Mouse (Mus musculus): ENCODE data around the gene Nfia.
A peak's percentile ranks its signal among the peaks of the same experiment; 100 is the strongest.

Gene Nfia

DNA sequence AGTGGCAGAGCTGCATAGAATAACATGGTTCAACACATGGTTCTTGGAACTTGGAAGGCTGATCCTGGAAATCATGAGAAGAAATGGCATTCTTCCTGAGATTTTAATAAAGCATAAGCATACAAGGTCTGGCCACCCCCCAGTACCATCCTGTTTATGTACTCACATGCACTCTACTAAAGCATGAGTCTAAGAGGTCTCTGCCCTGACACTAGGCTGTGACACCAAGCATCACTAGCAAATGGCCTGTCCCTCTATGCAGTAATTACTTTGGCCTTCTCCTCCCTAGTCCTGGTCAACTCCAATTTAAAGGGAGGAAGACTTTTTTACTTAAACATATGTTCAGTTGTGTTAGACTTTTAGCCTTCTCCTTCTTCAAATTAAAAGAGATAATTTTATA, 285.6 kb downstream of the Nfia start:
- no peak for DNase-seq (ENCODE audit: low spot score in 2 of 2)

GRCm38 (mm10) chr4:98060601-98061000, 288.1 kb downstream of the Nfia start:
- no peak for DNase-seq (ENCODE audit: low spot score in 2 of 2)

DNA sequence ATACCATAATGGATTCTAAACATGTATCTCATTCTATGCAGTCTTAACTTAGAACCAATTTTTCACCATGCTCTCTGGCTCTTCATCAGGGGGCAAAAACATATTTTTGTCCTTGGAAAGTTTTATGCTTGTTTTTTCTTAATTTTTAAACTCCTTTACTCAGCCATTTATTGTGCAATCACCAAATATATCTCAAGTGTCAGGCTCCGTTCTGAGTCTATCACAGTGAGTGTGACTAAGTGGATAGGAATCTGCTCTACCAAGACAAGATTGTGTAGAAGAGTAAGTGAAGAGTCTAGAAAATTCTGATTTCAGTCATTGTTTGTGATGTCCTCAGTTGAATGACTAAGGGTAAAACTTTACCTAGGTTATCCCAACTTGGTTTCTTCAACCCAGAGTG, 288.6 kb downstream of the Nfia start:
- DNase-seq (ENCODE audit: low spot score in 2 of 2) = no peak

- DNase-seq (ENCODE audit: low spot score in 2 of 2) = no peak
Observed at GRCm38 (mm10) chr4:98063280-98063679, 290.7 kb downstream of the Nfia start.

DNA sequence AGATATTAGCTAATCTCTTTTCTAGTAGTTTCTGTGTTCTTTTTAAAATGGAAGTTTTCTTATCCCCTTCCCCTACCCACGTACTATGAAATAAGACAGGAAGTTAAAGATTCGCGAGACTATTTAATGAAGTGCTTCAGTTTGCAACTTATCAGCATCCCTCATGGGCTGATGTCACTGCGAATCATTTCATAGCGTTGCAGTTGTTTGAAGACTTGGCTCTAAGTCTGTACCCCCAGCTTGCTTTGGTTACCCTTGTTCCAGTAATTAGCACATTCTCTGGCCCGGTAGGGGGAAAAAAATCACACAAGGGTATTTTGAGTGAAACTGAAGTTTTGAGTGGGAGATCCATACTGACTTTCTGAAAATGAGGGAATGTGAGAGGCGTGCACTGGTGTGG, 303.6 kb downstream of the Nfia start:
- no peak for DNase-seq (ENCODE audit: low spot score in 2 of 2)

DNA sequence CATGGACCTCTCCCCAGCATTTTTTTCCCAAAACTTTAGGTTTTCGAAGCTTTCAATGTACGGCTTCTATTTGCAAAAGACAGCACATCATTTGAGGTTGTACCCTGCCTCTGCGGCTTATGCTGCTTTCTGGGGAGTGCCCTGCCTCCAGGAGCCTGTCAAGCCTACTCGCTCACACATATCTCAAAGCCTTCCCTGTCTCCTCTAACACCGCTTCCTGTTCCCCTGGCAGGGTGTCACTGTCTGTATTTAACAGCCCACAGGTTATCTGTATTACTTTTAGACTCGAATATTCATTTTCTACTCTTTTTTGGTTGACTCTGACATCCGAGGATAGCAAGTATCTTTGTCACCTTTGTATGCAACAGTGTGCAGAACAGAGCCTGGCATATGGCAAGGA, 304.1 kb downstream of the Nfia start:
- no peak for DNase-seq (ENCODE audit: low spot score in 2 of 2)

DNA sequence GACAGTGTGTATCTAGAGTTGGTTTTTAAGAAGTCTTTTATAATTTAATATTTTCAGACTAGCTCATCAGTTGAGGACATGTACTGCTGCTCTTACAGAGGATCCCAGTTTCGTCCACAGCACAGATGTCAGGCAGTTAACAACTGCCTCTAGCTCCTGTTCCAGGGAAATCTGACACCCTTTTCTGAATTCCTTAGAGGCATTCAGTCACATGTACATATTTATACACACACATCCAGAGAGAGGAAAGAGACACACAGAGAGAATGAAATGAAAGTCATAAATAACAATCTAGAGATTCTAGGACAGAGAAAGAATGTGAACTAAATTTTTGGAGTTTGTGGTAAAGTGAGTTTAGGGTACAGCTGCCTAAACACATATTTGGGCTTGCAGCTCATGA, 308.1 kb downstream of the Nfia start:
- DNase-seq (ENCODE audit: low spot score in 2 of 2) = no peak

DNA sequence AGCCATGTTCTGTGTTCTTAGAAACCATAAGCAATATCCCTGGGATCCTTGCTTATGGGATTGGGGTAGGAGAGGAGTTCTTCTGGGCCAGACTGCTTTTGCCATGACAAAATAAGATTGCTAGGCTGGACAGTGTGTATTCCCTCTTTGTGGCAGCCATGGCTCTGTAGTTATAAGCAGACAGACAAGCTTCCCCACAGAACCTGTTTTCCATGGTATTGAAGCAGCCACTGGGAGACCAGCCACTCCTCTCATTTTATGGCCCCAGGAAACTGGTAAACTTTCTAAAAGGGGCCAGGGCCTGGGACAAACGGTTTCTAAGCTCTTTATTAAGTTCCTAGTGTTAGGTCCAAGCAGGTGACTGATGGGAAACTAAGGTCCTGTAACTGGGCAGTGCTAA, 309.4 kb downstream of the Nfia start:
- DNase-seq (ENCODE audit: low spot score in 2 of 2) = no peak

DNA sequence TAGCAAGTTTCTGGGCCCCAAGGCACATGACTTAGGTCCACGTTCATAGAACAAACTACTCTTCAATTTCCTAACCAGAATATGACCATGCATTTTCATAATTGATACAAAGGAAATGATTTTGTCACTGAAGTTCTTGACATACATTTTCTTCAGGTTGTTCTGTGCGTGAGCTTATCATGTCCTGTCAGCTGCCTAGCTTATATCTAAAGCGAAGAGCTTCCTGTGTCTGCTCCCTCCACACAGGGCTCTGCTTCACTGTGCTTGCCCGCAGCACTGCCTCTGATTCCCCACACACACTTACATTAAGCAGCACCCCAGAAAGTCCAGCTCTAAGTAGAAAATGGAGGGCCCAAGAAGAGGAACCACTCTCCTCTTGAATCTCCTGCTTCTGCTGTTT, 310.0 kb downstream of the Nfia start:
- DNase-seq (ENCODE audit: low spot score in 2 of 2) = no peak

GRCm38 (mm10) chr4:98085060-98085459, 312.5 kb downstream of the Nfia start:
- DNase-seq (ENCODE audit: low spot score in 2 of 2) = no peak

- DNase-seq (ENCODE audit: low spot score in 2 of 2) = no peak
Observed at GRCm38 (mm10) chr4:98086976-98087375, 314.4 kb downstream of the Nfia start.

GRCm38 (mm10) chr4:98089985-98090384, 317.5 kb downstream of the Nfia start:
- DNase-seq (ENCODE audit: low spot score in 2 of 2) = no peak

DNA sequence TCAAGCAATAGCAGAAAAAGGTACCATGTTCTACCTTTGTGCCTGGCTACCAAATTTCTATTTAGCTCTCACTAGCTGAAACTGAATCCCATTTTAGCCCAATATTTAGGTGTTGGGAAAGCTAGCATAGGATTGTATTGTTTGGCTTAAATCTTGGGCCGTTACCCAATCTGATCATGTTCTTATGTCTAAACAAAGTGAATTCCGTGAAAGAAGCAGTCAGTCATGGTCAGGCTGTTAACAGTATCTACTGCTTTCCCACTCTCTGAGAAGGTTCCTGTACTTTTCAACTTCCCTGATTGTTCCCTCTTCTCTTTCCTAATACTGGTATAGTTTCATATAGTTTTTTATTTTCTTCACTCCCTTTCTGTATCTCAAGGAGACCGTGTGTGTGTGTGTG, 318.1 kb downstream of the Nfia start:
- no peak for DNase-seq (ENCODE audit: low spot score in 2 of 2)

DNA sequence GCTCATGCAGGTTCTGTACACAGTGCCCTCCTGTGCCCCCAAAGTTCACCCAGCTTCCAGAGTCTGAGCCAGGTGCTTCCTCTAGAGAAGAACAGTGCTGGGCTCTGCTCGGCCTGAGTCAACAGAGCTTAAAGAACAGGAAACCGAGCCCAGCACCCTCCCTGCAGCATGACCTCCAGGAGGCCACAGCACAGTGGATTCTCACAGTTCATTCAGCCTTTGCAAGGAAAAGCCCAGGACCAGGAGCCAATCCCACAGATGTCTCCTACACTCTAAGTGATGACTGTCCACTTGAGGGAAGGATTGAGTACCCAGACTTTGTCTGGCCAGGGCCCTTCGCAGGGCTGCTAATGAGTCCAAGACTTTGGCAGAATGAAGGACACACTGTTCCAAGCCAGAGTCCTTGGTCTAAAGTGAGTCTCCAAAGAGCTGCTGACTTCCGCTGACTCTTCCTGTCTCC, 318.9 kb downstream of the Nfia start:
- DNase-seq (ENCODE audit: low spot score in 2 of 2) = peak; percentile 35 to 41

- DNase-seq (ENCODE audit: low spot score in 2 of 2) = no peak
Observed at GRCm38 (mm10) chr4:98091901-98092472, 319.5 kb downstream of the Nfia start.

DNA sequence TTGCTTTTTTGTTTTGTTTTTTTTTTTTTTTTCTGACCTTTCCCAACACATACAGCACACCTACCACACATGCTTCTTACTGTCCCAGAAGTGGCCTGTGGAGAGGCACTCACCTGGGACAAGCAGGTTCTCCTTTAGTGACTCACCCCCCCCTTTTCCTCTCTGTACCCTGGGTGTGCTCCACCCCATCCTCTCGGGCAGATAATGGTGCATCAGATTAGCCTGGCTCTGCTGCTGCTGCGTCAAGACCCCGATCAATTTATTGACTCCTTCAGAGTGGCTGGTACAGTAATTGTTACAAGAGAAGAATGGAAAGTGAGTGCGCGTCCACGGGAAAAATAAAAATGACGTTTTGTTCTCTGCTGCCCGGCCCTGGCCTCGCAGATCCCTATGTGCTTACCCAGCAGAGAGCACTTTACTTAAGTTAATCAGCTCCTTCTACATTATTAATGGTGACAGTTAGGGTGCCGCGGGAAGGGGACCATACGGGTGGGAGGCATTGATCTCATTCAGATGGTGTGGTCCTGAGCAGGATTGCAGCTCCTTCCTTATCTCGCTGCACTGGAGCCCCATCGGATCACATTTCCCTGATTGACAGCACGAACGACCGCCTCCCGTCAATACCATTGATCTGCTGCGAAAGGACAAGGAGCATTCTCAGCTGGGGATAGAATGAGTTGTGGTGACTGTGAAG, 321.7 kb downstream of the Nfia start:
- no peak for DNase-seq (ENCODE audit: low spot score in 2 of 2)

DNA sequence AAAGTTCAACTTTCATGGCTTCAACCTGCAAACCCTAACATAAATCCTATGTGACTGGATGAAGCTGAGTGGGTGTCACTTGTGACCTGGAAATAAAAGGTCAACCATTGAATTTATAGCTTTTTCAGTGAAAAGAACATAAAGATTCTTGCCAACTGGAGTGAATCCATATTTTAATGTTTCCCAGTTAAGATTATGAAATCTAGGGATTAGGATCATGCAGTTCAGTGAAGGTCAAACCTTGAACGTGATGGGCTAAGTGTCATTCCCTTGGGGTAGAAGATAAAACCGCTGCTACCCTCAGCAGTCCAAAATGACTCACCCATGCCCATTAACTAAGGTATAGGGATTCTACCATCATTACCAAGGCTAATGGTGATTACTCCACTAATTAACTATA, 322.5 kb downstream of the Nfia start:
- DNase-seq (ENCODE audit: low spot score in 2 of 2) = no peak

DNA sequence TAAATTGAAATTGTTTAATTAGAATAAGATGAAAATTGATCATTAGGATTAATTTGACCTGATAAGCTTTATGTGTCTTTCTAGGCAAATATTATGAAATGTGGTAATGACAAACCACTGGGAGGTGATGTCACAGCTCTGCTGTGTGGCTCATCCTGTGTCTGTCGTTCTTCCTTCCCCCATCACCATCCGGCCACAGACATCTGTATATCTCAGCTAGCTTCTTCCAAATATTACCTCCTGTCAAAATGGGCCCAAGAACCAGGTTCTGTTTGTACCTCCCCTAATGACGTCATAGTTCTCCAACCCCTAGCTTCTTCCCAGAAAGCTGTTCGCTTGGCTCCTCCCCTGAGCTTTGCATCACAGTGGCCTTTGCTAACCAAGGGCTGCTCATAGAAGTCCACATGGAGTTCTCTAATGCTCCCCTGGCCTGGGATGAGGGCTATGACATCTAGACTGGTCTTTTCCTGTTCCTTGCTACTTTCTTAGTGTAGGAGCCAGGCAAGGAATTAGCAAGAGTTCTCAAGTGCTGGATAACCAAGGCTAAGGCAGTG, 324.6 kb downstream of the Nfia start:
- no peak for DNase-seq (ENCODE audit: low spot score in 2 of 2)

- DNase-seq (ENCODE audit: low spot score in 2 of 2) = no peak
Observed at GRCm38 (mm10) chr4:98098663-98099062, 326.1 kb downstream of the Nfia start.

DNA sequence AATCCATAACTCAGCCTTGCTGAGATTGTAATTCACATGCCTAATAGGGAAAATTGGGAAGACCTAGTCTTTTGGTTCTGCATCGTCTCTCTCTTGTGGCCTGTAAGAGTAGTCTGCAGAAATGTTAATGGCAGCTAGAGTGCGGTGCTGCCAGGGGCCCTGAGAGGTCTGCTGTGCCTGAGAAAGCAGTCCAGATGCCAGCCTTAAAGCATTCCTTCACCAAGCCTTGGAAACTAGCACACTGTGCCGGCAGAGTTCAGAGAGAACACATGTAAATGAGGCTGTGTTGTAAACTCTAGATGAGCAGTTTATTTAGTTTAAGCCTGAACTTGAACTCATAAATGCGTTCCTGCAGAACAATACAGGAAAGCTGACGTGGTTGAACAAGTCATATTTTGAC, 326.9 kb downstream of the Nfia start:
- no peak for DNase-seq (ENCODE audit: low spot score in 2 of 2)

GRCm38 (mm10) chr4:98101153-98102096, 328.9 kb downstream of the Nfia start:
- no peak for DNase-seq (ENCODE audit: low spot score in 2 of 2)

DNA sequence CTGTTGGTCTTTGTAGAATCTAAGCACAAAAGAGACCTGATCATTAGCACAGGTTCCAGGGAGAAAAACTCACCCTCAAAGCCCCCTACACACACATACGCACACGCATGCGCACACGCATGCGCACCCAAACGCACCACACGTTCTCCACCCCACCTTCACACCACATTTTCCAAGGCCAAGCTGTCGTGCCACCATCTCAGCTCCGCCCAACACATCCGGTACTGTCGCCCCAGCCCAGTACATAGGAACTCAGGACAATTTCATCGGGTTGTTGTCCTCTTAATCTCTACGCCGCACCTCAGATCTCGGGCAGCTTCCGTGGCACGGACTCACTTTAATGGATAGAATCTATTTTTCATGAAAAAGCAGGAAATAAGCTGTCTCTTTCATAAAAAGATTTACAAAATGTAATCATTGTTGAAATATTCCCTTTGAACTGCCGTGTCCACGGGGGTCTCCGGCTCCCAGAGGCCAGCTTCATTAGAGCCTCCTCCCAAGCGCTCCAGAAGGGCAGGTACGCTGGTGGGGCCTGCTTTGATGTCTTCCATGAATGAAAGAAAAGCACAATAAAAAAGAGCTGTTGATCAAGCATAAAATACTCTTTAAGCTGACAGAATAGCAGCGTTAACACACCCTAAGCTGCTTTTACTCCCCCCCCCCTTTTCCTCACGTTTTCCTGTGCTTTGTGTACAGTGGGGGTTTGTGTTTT, 330.2 kb downstream of the Nfia start:
- no peak for DNase-seq (ENCODE audit: low spot score in 2 of 2)

Measured in frontal cortex, postnatal 10 days (tissue).